In the genomic region with DNA sequence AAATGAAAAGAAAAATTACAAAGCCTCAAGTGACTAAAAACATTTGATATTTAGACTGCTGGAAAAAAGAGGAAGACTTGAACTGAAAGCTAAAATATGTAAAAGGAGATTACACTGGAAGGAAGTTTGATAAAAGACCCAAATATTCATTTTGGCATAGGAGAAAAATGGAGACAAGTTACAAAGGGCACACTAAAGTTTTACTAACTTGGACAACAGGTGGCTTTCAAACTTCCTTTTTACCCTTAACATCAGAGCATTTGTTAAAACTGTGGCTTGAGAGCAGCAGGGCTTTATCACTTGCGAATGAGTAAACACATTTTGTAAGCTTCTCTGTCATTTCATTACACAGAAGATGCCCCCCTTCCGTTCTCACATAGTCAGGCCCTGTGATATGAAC, we compare ENCODE assay signal across 22 mouse cellular contexts.
DNase-seq lines count a peak whose midpoint lies in the region; ATAC-seq and TF ChIP-seq lines count a peak whose summit lies in the region.
"Had no signal": no experiment of that assay in that cellular context is flagged by ENCODE, and none has a peak within 500 bp of the region (broad histone marks: within the 10 kb centered on the region; RNA-seq: fewer than 3 reads in every experiment).

No protein-coding gene starts in this region.

- H3K4me2 ChIP-seq in liver, embryonic 12.5 days: no peak overlapping the region
- H3K4me2 ChIP-seq: heart, embryonic 11.5 days; hindbrain, embryonic 13.5 days; midbrain, embryonic 15.5 days had no signal

- ATAC-seq in liver, embryonic 12.5 days: 0 out of 2 replicates have a peak, but pooled peaks have one; percentile 27
- peak; percentile 43 for ATAC-seq in common myeloid progenitor, adult 5-6 weeks (replicated peaks; ENCODE audit: low read depth, poor library complexity, severe bottlenecking)
- ATAC-seq in megakaryocyte progenitor cell, adult 5-6 weeks (replicated peaks; ENCODE audit: poor library complexity): peak; percentile 22
- ATAC-seq: forebrain, postnatal 0 days; midbrain, embryonic 15.5 days had no signal

- no peak for TF ChIP-seq CTCF in MEL (IDR thresholded peaks at IDR 0.05 in 2 of 3, conservative IDR thresholded peaks at IDR 0.05 in 1 of 3; ENCODE audit: control insufficient read depth in 1 of 3, insufficient read depth in 1 of 3, low read depth in 2 of 3, low read length in 3 of 3, poor library complexity in 1 of 3, severe bottlenecking in 1 of 3)

- TF ChIP-seq POLR2A in MEL (IDR thresholded peaks at IDR 0.05; ENCODE audit: control insufficient read depth in 1 of 2, insufficient read depth in 1 of 2, low read depth in 1 of 2, low read length in 2 of 2, poor library complexity in 1 of 2): no peak

- H3K9me3 ChIP-seq in liver, embryonic 12.5 days (replicated peaks): no peaks in the 10 kb centered on the region
- no peaks in the 10 kb centered on the region for H3K9me3 ChIP-seq in MEL (replicated peaks; ENCODE audit: insufficient read depth, low read length)
- H3K9me3 ChIP-seq: forebrain, embryonic 10.5 days; hindbrain, embryonic 13.5 days; midbrain, embryonic 15.5 days had no signal

- peak; percentile 89 to 95 for TF ChIP-seq EP300 in MEL (IDR thresholded peaks at IDR 0.05; ENCODE audit: low read depth in 1 of 2, low read length in 2 of 2)

- H3K79me2 ChIP-seq in MEL (ENCODE audit: control insufficient read depth, insufficient read depth, low read length, poor library complexity): no peaks in the 10 kb centered on the region

- H3K4me3 ChIP-seq in liver, embryonic 12.5 days: no peak overlapping the region
- peak overlapping the region; percentile 25 to 37 for H3K4me3 ChIP-seq in MEL (ENCODE audit: control insufficient read depth in 1 of 2, insufficient read depth in 1 of 2, low read depth in 2 of 2, low read length in 2 of 2)
- H3K4me3 ChIP-seq: forebrain, embryonic 10.5 days; hindbrain, embryonic 13.5 days; midbrain, embryonic 15.5 days; myocyte had no signal

- H3K27ac ChIP-seq in liver, embryonic 12.5 days: peak overlapping the region; percentile 36; the same call in 1 of the 2 replicates
- peak overlapping the region; percentile 96 for H3K27ac ChIP-seq in MEL (ENCODE audit: control insufficient read depth, low read depth, low read length)
- H3K27ac ChIP-seq: forebrain, embryonic 10.5 days; hindbrain, embryonic 13.5 days; liver, embryonic 14.5 days; macrophage; midbrain, embryonic 15.5 days had no signal

- no peaks in the 10 kb centered on the region for H3K36me3 ChIP-seq in liver, embryonic 12.5 days
- H3K36me3 ChIP-seq in MEL (ENCODE audit: control insufficient read depth in 1 of 2, insufficient read depth in 2 of 2, low read length in 2 of 2): peaks cover 0 to 40% of the 10 kb centered on the region in 2 experiments; a peak in 2 of 4 replicates
- H3K36me3 ChIP-seq: forebrain, embryonic 10.5 days; hindbrain, embryonic 13.5 days; midbrain, embryonic 15.5 days had no signal

- 23% methylated on average over 2 of the region's 2 CpGs for WGBS in liver, embryonic 12.5 days (ENCODE audit: insufficient replicate concordance)

- H3K27me3 ChIP-seq in liver, embryonic 12.5 days (replicated peaks): no peaks in the 10 kb centered on the region
- no peaks in the 10 kb centered on the region for H3K27me3 ChIP-seq in MEL (ENCODE audit: control insufficient read depth in 1 of 2, insufficient read depth in 2 of 2, low read length in 2 of 2)
- H3K27me3 ChIP-seq: hindbrain, embryonic 13.5 days; midbrain, embryonic 15.5 days had no signal

- H3K9ac ChIP-seq in liver, embryonic 12.5 days: no peak overlapping the region
- peak overlapping the region; percentile 55 for H3K9ac ChIP-seq in MEL (ENCODE audit: control insufficient read depth, low read depth, low read length, poor library complexity, severe bottlenecking)
- H3K9ac ChIP-seq: forebrain, postnatal 0 days; hindbrain, embryonic 13.5 days; liver, embryonic 14.5 days; midbrain, embryonic 15.5 days had no signal

- TF ChIP-seq RAD21 in MEL (IDR thresholded peaks at IDR 0.05; ENCODE audit: low read depth, low read length): no peak

- peaks cover 54% of the 10 kb centered on the region for H3K4me1 ChIP-seq in liver, embryonic 12.5 days
- H3K4me1 ChIP-seq in MEL (ENCODE audit: control insufficient read depth in 1 of 2, insufficient read depth in 2 of 2, low read length in 2 of 2): peaks cover 14 to 32% of the 10 kb centered on the region in 2 experiments

- no peak for DNase-seq in liver
- DNase-seq in MEL (ENCODE audit: low read depth, low spot score): peak; percentile 84
- no peak for DNase-seq in yolk sac, embryonic 10.5 days (ENCODE audit: low spot score)
- DNase-seq in frontal cortex, postnatal 25 days (ENCODE audit: low spot score in 2 of 2): no peak
- DNase-seq: adrenal gland, postnatal 25 days; cerebellum, adult 11-12 months; cerebellum, postnatal 10 days; forebrain, postnatal 0 days; kidney, adult 11 months; kidney, postnatal 4 days; thymus, adult 2 months; thymus, postnatal 4 days had no signal

TF ChIP-seq in MEL, 35 proteins besides CTCF, POLR2A, EP300 and RAD21:
- TF ChIP-seq ZKSCAN1 (IDR thresholded peaks at IDR 0.05; ENCODE audit: low read depth, low read length): no peak
- TF ChIP-seq POLR2AphosphoS2 (IDR thresholded peaks at IDR 0.05; ENCODE audit: low read length): no peak
- TF ChIP-seq HCFC1 (IDR thresholded peaks at IDR 0.05; ENCODE audit: low read depth, low read length): peak; percentile 43; the same call in 1 of the 2 replicates
- TF ChIP-seq MEF2A (IDR thresholded peaks at IDR 0.05; ENCODE audit: extremely low read depth, insufficient replicate concordance, low read depth, low read length, poor library complexity, severe bottlenecking): no peak
- no peak for TF ChIP-seq KAT2A (conservative IDR thresholded peaks at IDR 0.05; ENCODE audit: low read depth, low read length)
- TF ChIP-seq ZC3H11A (IDR thresholded peaks at IDR 0.05; ENCODE audit: low read depth, low read length): no peak
- no peak for TF ChIP-seq CHD1 (IDR thresholded peaks at IDR 0.05; ENCODE audit: low read depth, low read length)
- TF ChIP-seq SMC3 (IDR thresholded peaks at IDR 0.05; ENCODE audit: low read depth, low read length): no peak
- peak; percentile 71 for TF ChIP-seq SIN3A (IDR thresholded peaks at IDR 0.05; ENCODE audit: low read length)
- TF ChIP-seq NELFE (IDR thresholded peaks at IDR 0.05; ENCODE audit: low read depth, low read length): no peak
- no peak for TF ChIP-seq ELF1 (IDR thresholded peaks at IDR 0.05; ENCODE audit: low read depth, low read length)
- peak; percentile 87 for TF ChIP-seq GATA1 (IDR thresholded peaks at IDR 0.05; ENCODE audit: low read depth, low read length)
- TF ChIP-seq RCOR1 (IDR thresholded peaks at IDR 0.05; ENCODE audit: low read depth, low read length): peak; percentile 69
- peak; percentile 80 for TF ChIP-seq TCF12 (IDR thresholded peaks at IDR 0.05; ENCODE audit: low read depth, low read length)
- TF ChIP-seq ZMIZ1 (IDR thresholded peaks at IDR 0.05; ENCODE audit: low read depth, low read length): no peak
- TF ChIP-seq MAFK (IDR thresholded peaks at IDR 0.05; ENCODE audit: borderline replicate concordance, low read depth, low read length): no peak
- no peak for TF ChIP-seq USF2 (IDR thresholded peaks at IDR 0.05; ENCODE audit: borderline replicate concordance in 1 of 2, insufficient read depth in 1 of 2, low read depth in 1 of 2, low read length in 2 of 2)
- no peak for TF ChIP-seq BHLHE40 (IDR thresholded peaks at IDR 0.05; ENCODE audit: borderline replicate concordance, low read depth, low read length)
- TF ChIP-seq UBTF (IDR thresholded peaks at IDR 0.05; ENCODE audit: borderline replicate concordance, insufficient read depth, low read depth, low read length): no peak
- TF ChIP-seq MXI1 (IDR thresholded peaks at IDR 0.05; ENCODE audit: low read depth, low read length): no peak
- TF ChIP-seq MYB (IDR thresholded peaks at IDR 0.05; ENCODE audit: low read depth, low read length): no peak
- TF ChIP-seq E2F4 (IDR thresholded peaks at IDR 0.05; ENCODE audit: borderline replicate concordance, low read depth, low read length): no peak
- no peak for TF ChIP-seq NRF1 (IDR thresholded peaks at IDR 0.05; ENCODE audit: insufficient read depth, low read depth, low read length, poor library complexity, severe bottlenecking)
- no peak for TF ChIP-seq CHD2 (IDR thresholded peaks at IDR 0.05; ENCODE audit: low read length)
- no peak for TF ChIP-seq JUND (IDR thresholded peaks at IDR 0.05; ENCODE audit: low read depth, low read length)
- TF ChIP-seq MAX (IDR thresholded peaks at IDR 0.05; ENCODE audit: low read length): no peak
- no peak for TF ChIP-seq ZNF384 (IDR thresholded peaks at IDR 0.05; ENCODE audit: low read depth, low read length)
- no peak for TF ChIP-seq GABPA (IDR thresholded peaks at IDR 0.05; ENCODE audit: low read depth, low read length)
- TF ChIP-seq POLR2AphosphoS5 (IDR thresholded peaks at IDR 0.05; ENCODE audit: borderline replicate concordance, low read depth, low read length): no peak
- no peak for TF ChIP-seq MAZ (IDR thresholded peaks at IDR 0.05; ENCODE audit: low read depth, low read length)
- no peak for TF ChIP-seq USF1 (IDR thresholded peaks at IDR 0.05; ENCODE audit: low read depth, low read length)
- TF ChIP-seq ETS1 (IDR thresholded peaks at IDR 0.05; ENCODE audit: low read depth, low read length): peak; percentile 90
- no peak for TF ChIP-seq TBP (IDR thresholded peaks at IDR 0.05; ENCODE audit: low read depth, low read length)
- peak; percentile 61; the same call in 1 of the 2 replicates for TF ChIP-seq TAL1 (IDR thresholded peaks at IDR 0.05; ENCODE audit: low read length)
- TF ChIP-seq MYC (IDR thresholded peaks at IDR 0.05; ENCODE audit: low read depth, low read length): peak; percentile 67; the same call in 1 of the 2 replicates
TF ChIP-seq in MEL: peak in this region for 8.
